Mouse (Mus musculus): ENCODE measurements at regions not wholly inside any gene's neighbourhood (a gene's known extent, or its start where the extent isn't known, plus 50 kb on each side); places are given as distances from the start of the nearest gene placed in this dataset.

DNA sequence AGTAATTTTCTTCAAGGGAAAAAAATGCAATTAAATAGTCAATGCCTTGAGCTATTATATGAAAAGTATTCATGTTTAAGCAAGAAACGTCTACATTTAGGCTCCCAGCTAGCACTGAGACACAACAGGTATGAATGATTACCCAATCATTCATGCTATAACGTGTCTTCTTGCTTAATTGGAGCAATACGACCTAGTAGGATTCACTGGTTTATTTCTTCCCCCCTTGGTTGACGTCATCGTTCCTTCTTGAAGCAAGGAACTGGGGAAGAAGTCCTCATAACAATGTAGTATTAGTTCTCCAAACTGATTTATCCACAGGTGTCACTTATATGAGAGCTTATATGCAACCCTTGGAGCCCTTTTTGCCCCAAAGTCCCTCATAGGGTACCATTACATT, 581.8 kb downstream of the Nfib start:
- Histone ChIP-seq H3K36me3 (ENCODE audit: control insufficient read depth, insufficient read depth, low read length) (no peaks in the 10 kb centered on the region), H3K4me2 (ENCODE audit: low read length) (no peak overlapping the region), H3K9ac (ENCODE audit: low read depth, low read length) (no peak overlapping the region), H3K4me1 (ENCODE audit: control insufficient read depth, insufficient read depth, low read length) (no peaks in the 10 kb centered on the region), H3K9me3 (replicated peaks; ENCODE audit: control insufficient read depth, low read length, poor library complexity, severe bottlenecking) (no peaks in the 10 kb centered on the region), H3K4me3 (ENCODE audit: low read depth, low read length) (no peak overlapping the region), H3K27ac (ENCODE audit: low read length) (no peak overlapping the region), H3K27me3 (ENCODE audit: control insufficient read depth, insufficient read depth, low read depth, low read length) (no peaks in the 10 kb centered on the region)
- 88% methylated on average over 5 of the region's 5 CpGs for WGBS
- no peak for ATAC-seq

DNA sequence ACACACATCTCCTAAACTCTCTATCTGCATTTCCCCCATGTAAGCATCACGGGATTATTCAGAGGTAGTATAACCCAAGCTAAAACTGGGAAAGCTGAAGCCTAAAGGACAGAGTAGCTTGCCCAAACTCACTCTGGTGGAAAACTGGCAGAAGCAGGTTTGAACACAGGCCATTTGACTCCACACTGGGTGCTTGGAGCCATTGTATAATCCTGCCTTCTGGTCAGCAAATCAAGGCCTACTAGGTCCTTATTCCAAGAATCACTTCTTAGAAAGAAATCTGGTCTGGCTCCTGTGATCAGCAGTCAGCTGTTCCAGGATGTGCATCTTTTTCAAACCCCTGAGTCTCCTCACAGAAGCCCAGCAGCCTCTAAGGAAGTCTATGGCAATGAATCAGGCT, 582.4 kb downstream of the Nfib start:
- Histone ChIP-seq H3K4me3 (ENCODE audit: low read depth, low read length) (no peak overlapping the region), H3K27me3 (ENCODE audit: control insufficient read depth, insufficient read depth, low read depth, low read length) (no peaks in the 10 kb centered on the region), H3K27ac (ENCODE audit: low read length) (no peak overlapping the region), H3K4me1 (ENCODE audit: control insufficient read depth, insufficient read depth, low read length) (no peaks in the 10 kb centered on the region), H3K9ac (ENCODE audit: low read depth, low read length) (no peak overlapping the region), H3K4me2 (ENCODE audit: low read length) (no peak overlapping the region), H3K9me3 (replicated peaks; ENCODE audit: control insufficient read depth, low read length, poor library complexity, severe bottlenecking) (no peaks in the 10 kb centered on the region), H3K36me3 (ENCODE audit: control insufficient read depth, insufficient read depth, low read length) (no peaks in the 10 kb centered on the region)
- WGBS = 96% methylated on average over 1 of the region's 1 CpGs
- no peak for ATAC-seq

DNA sequence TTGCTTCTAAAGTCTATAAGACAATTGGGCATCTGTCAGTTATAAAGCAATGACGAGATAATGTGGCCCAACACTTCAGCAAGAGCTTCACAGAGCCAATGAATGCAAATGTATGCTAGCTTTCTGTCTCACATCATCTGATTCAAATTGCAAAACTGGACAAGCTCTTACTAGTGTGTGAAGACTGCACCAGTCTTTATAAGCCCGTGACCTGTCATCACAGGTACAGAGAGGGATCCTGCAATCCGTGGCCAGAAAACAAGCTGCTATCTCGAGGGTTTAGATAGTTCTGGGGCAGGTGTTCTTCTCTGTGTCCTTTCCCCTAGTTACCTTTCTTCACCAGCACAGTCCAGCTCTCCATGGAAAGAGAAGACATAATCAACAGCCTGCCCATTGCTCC, 584.8 kb downstream of the Nfib start:
- Histone ChIP-seq H3K27ac (ENCODE audit: low read length) (no peak overlapping the region), H3K4me1 (ENCODE audit: control insufficient read depth, insufficient read depth, low read length) (no peaks in the 10 kb centered on the region), H3K27me3 (ENCODE audit: control insufficient read depth, insufficient read depth, low read depth, low read length) (no peaks in the 10 kb centered on the region), H3K9ac (ENCODE audit: low read depth, low read length) (no peak overlapping the region), H3K4me3 (ENCODE audit: low read depth, low read length) (no peak overlapping the region), H3K36me3 (ENCODE audit: control insufficient read depth, insufficient read depth, low read length) (no peaks in the 10 kb centered on the region), H3K9me3 (replicated peaks; ENCODE audit: control insufficient read depth, low read length, poor library complexity, severe bottlenecking) (no peaks in the 10 kb centered on the region), H3K4me2 (ENCODE audit: low read length) (no peak overlapping the region)
- no peak for ATAC-seq
- 65% methylated on average over 4 of the region's 4 CpGs for WGBS

DNA sequence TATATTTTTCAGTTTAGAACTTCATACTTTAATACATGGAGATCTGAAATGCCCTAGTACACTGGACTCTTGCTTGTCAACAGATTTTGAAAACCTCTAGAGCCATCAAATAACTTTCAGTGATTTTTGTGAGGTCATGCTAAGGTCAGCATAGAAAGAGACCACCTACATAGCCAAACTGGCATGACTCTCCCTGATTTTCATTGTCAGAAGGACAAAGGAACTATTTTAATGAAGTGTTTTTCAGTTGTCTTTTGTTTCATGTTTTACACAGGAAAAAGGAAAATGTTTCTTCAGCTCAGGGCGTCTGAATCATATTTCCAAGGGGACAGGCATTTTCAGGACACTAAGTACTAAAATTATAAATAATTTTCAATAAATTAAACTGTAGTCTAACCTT, 585.2 kb downstream of the Nfib start:
- Histone ChIP-seq H3K4me1 (ENCODE audit: control insufficient read depth, insufficient read depth, low read length) (no peaks in the 10 kb centered on the region), H3K4me3 (ENCODE audit: low read depth, low read length) (no peak overlapping the region), H3K9ac (ENCODE audit: low read depth, low read length) (no peak overlapping the region), H3K27me3 (ENCODE audit: control insufficient read depth, insufficient read depth, low read depth, low read length) (no peaks in the 10 kb centered on the region), H3K27ac (ENCODE audit: low read length) (no peak overlapping the region), H3K36me3 (ENCODE audit: control insufficient read depth, insufficient read depth, low read length) (no peaks in the 10 kb centered on the region), H3K4me2 (ENCODE audit: low read length) (no peak overlapping the region), H3K9me3 (replicated peaks; ENCODE audit: control insufficient read depth, low read length, poor library complexity, severe bottlenecking) (no peaks in the 10 kb centered on the region)
- WGBS = 52% methylated on average over 1 of the region's 1 CpGs
- no peak for ATAC-seq

DNA sequence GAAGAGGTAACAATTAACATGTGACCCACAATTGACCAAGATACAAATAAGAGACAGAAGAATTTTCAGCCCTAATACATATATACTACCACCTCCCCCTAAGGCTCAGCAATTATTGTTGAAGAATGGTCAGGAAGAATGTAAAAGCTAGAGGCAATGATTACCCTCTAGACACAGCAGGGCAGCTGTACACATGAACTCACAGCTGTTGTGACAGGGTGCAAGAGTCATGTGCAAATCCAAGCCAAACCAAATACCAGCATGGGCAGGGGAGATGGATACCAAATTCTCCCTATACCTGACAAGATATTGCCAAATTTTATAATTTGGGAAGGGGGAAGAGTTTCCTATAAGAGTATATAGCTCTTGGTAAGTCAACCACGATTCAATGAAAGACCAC, 603.7 kb downstream of the Nfib start:
- Histone ChIP-seq H3K9ac (ENCODE audit: low read depth, low read length) (no peak overlapping the region), H3K27ac (ENCODE audit: low read length) (no peak overlapping the region), H3K4me3 (ENCODE audit: low read depth, low read length) (no peak overlapping the region), H3K4me2 (ENCODE audit: low read length) (no peak overlapping the region), H3K4me1 (ENCODE audit: control insufficient read depth, insufficient read depth, low read length) (no peaks in the 10 kb centered on the region), H3K36me3 (ENCODE audit: control insufficient read depth, insufficient read depth, low read length) (no peaks in the 10 kb centered on the region), H3K9me3 (replicated peaks; ENCODE audit: control insufficient read depth, low read length, poor library complexity, severe bottlenecking) (no peaks in the 10 kb centered on the region), H3K27me3 (ENCODE audit: control insufficient read depth, insufficient read depth, low read depth, low read length) (no peaks in the 10 kb centered on the region)
- WGBS = 96% methylated on average over 1 of the region's 1 CpGs
- no peak for ATAC-seq

DNA sequence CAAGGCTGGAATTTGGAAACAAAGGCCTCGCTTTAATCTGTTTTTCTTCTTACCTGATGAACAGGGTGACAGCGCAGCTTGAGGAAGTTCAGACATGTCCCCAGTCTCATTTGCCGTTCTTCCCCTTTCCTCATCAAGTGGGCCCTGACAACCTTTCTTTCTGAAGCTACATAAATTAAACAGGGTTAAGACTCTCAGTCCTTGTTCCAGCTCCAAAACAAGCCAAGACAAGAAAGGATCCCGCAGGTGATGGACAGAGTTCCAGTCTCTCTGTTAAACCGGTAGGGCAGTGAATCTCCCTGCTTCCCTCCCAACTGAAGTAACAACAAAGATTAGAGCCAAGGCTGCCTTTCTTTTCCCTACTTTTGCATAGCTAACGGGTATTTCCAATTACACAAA, 605.6 kb downstream of the Nfib start:
- Histone ChIP-seq H3K4me1 (ENCODE audit: control insufficient read depth, insufficient read depth, low read length) (no peaks in the 10 kb centered on the region), H3K4me3 (ENCODE audit: low read depth, low read length) (no peak overlapping the region), H3K27me3 (ENCODE audit: control insufficient read depth, insufficient read depth, low read depth, low read length) (no peaks in the 10 kb centered on the region), H3K9ac (ENCODE audit: low read depth, low read length) (no peak overlapping the region), H3K36me3 (ENCODE audit: control insufficient read depth, insufficient read depth, low read length) (no peaks in the 10 kb centered on the region), H3K9me3 (replicated peaks; ENCODE audit: control insufficient read depth, low read length, poor library complexity, severe bottlenecking) (no peaks in the 10 kb centered on the region), H3K27ac (ENCODE audit: low read length) (no peak overlapping the region), H3K4me2 (ENCODE audit: low read length) (no peak overlapping the region)
- no peak for ATAC-seq
- WGBS = 65% methylated on average over 6 of the region's 6 CpGs

DNA sequence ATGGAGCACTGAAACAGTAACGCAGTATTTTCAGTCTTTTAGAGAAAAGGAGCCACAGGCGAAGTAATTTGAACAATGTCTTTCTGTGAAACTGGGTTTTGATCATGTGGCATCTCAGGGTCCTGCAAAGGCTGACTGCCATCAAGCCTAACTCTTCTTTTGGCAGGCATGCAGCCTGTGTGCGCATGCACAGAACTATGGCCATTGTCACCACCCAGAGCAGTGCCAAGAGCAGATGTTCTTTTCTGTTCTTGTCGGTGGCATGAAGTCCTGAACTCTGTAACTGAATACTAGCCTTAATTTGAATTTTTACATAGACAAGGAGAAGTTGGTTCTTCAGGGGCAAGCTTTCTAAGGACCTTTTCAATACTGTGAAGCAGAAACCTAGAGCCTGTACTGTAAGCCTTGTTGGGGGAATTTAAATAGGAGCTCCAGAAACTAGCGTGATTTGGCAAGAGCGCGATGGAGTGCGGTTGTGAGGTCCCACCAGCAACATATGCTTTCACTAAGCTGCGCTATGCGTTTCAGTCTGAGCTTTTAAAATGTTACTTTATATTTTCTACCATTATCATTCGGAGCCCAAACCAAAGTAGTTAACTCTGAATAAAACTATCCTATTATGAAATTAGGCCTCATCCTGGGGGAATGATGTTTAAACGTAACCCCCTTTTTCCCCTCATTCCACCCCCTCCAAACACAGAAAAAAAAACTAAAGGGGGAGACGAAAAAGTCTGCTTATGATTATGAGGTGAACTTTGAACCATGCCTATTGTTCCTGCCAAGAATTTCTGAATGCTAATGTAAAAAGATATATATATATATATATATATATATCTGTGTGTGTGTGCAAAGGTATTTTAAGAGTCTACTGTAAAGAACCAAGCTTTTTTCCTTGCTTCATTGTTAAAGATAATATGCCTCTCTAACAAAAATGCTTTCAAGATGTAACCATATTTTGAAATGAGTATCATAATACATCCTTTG, 606.3 kb downstream of the Nfib start:
- H3K27me3 ChIP-seq (ENCODE audit: control insufficient read depth, insufficient read depth, low read depth, low read length) = no peaks in the 10 kb centered on the region
- H3K9ac ChIP-seq (ENCODE audit: low read depth, low read length) = no peak overlapping the region
- H3K4me3 ChIP-seq (ENCODE audit: low read depth, low read length) = no peak overlapping the region
- H3K36me3 ChIP-seq (ENCODE audit: control insufficient read depth, insufficient read depth, low read length) = no peaks in the 10 kb centered on the region
- 78% methylated on average over 13 of the region's 13 CpGs for WGBS
- H3K9me3 ChIP-seq (replicated peaks; ENCODE audit: control insufficient read depth, low read length, poor library complexity, severe bottlenecking) = no peaks in the 10 kb centered on the region
- H3K4me1 ChIP-seq (ENCODE audit: control insufficient read depth, insufficient read depth, low read length) = no peaks in the 10 kb centered on the region
- H3K27ac ChIP-seq (ENCODE audit: low read length) = no peak overlapping the region
- no peak overlapping the region for H3K4me2 ChIP-seq (ENCODE audit: low read length)
- ATAC-seq = no peak

DNA sequence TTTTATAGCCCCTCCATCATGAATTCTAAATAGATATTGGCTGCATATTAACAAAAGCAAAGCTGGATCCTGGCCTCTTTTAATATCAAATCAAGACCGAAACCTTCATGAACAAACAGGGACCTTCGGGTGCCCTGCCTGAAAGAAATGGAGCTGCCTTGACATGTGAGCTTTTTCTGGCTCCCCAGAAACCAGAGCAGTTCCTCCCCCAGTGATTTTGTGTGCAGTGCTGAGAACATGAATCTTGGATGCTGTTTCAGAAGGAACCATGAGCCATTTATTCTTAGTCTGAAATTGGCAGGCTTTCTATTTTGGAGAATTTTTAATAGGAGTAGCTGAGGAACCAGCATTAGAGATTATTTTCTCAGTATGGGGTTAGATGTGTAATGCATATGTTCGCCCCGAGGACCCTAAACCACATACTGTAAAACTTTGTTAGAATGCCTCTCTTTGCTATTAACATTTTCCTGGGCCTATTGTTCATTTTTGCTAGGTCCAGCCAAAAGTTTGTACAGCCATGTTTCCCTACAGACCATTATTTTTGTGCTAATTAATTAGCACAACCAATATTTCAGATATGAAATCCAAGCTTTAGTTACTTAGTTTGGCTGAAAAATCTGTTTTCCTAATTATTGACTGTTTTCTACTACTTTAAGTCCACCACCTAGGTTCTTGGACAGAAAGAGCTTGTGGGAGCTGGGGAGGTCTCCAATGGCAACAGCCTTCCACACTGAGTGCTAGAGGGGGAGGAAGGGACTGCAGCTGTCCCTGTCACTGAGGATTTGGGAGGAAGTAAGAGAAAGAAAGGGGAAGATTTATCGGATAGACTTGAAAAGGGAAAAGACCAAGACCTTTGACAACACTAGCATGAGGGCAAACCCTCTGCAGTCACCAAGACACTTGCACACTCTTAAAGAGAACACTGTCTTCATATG, 613.0 kb downstream of the Nfib start:
- Histone ChIP-seq H3K9me3 (replicated peaks; ENCODE audit: control insufficient read depth, low read length, poor library complexity, severe bottlenecking) (no peaks in the 10 kb centered on the region), H3K27me3 (ENCODE audit: control insufficient read depth, insufficient read depth, low read depth, low read length) (no peaks in the 10 kb centered on the region), H3K9ac (ENCODE audit: low read depth, low read length) (no peak overlapping the region), H3K36me3 (ENCODE audit: control insufficient read depth, insufficient read depth, low read length) (no peaks in the 10 kb centered on the region), H3K27ac (ENCODE audit: low read length) (no peak overlapping the region), H3K4me2 (ENCODE audit: low read length) (no peak overlapping the region), H3K4me3 (ENCODE audit: low read depth, low read length) (no peak overlapping the region), H3K4me1 (ENCODE audit: control insufficient read depth, insufficient read depth, low read length) (no peaks in the 10 kb centered on the region)
- no peak for ATAC-seq
- WGBS = 75% methylated on average over 5 of the region's 5 CpGs

DNA sequence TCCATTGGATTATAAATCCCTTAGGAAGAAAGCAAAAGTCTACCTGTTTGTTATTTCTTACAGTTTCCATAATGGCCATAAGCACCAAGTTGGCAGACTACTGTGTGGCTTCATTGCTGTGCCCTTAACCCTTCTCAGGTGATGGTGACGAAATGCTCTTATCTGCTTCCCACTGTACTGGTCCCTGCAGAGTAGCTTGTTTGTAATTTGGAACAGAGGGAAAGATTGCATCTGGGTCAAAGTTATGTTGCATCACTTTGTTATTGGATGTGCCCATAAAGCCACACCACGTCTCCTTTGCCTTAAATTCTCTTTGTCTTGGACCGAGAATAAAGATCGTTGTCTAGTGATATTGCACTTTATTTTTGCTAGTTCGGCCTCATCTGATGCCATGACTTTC, 615.9 kb downstream of the Nfib start:
- Histone ChIP-seq H3K27ac (ENCODE audit: low read length) (no peak overlapping the region), H3K9ac (ENCODE audit: low read depth, low read length) (no peak overlapping the region), H3K36me3 (ENCODE audit: control insufficient read depth, insufficient read depth, low read length) (no peaks in the 10 kb centered on the region), H3K27me3 (ENCODE audit: control insufficient read depth, insufficient read depth, low read depth, low read length) (no peaks in the 10 kb centered on the region), H3K4me2 (ENCODE audit: low read length) (no peak overlapping the region), H3K9me3 (replicated peaks; ENCODE audit: control insufficient read depth, low read length, poor library complexity, severe bottlenecking) (no peaks in the 10 kb centered on the region), H3K4me1 (ENCODE audit: control insufficient read depth, insufficient read depth, low read length) (no peaks in the 10 kb centered on the region), H3K4me3 (ENCODE audit: low read depth, low read length) (no peak overlapping the region)
- WGBS = 94% methylated on average over 5 of the region's 5 CpGs
- ATAC-seq = no peak

Data from midbrain, embryonic 16.5 days (tissue).